Mouse (Mus musculus): ENCODE data around the gene Phpt1.

GRCm38 (mm10) chr2:25561946-25562345 lies 13.1 kb downstream of the Phpt1 start:
- TF ChIP-seq ZNF384 (IDR thresholded peaks at IDR 0.05; ENCODE audit: low read depth, low read length), result no peak
- TF ChIP-seq MAFK (IDR thresholded peaks at IDR 0.05; ENCODE audit: insufficient read depth, low read depth, low read length), result no peak
- no peak for TF ChIP-seq CHD2 (IDR thresholded peaks at IDR 0.05; ENCODE audit: low read depth, low read length)
